Mouse (Mus musculus) myocyte (in vitro differentiated cells): Measurements from ENCODE around the gene Vps52.

ENCODE experiments used
- CEBPB ChIP-seq: IDR thresholded peaks from 2 replicates; pipeline ENCODE4 v1.6.1; 2011; ENCODE audit warnings: mild to moderate bottlenecking, moderate library complexity; ENCODE audit not compliant: poor library complexity, insufficient read depth, severe bottlenecking
- E2F4 ChIP-seq: IDR thresholded peaks from one replicate; pipeline ENCODE4 v1.6.1; 2011; ENCODE audit warnings: mild to moderate bottlenecking, control low read depth, moderate library complexity; ENCODE audit not compliant: insufficient read depth
- MYOD1 ChIP-seq, 3 experiments: IDR thresholded peaks; one replicate each; pipeline ENCODE4 v1.6.1; 2011; ENCODE audit warnings: control low read depth in 2 of 3, low read depth in 2 of 3, mild to moderate bottlenecking in 2 of 3, moderate library complexity in 1 of 3; ENCODE audit not compliant: insufficient read length in 2 of 3, control insufficient read depth in 1 of 3
- POLR2A ChIP-seq: IDR thresholded peaks from one replicate; pipeline ENCODE4 v1.6.1; 2011; ENCODE audit warnings: low read depth, mild to moderate bottlenecking, control low read depth, moderate library complexity; ENCODE audit not compliant: insufficient read length
- USF1 ChIP-seq: IDR thresholded peaks from one replicate; pipeline ENCODE4 v1.6.1; 2011; ENCODE audit warnings: low read depth, mild to moderate bottlenecking, control low read depth, moderate library complexity

DNA sequence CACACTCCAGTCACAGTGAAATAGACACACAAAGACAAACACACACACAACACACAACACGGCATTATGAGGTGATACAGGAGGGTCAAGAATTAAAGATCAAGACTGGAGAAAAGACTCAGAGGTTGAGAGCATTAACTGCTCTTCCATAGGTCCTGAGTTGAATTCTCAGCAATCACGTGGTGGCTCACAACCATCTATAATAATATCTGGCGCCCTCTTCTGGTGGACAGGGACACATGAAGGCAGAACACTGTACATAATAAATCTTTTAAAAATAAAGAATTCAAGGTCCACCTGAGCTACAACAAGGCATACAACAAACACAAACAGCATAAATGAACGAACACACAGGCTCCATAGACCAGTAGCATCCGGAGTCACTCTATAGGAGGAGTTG lies 13.3 kb downstream of the Vps52 start:
- TF ChIP-seq MYOD1 (IDR thresholded peaks at IDR 0.05; ENCODE audit: control insufficient read depth in 1 of 3, insufficient read length in 2 of 3, low read depth in 2 of 3) (no peak), CEBPB (no peak), USF1 (peak; percentile 78), POLR2A (no peak), E2F4 (no peak)
